Mouse (Mus musculus) midbrain, embryonic 14.5 days (tissue): ENCODE data around the gene Gm813. TPM values are rescaled to one million over a fixed set of nuclear protein-coding genes. Genes with fewer than 3 reads are reported as not detected.

Experiments used
- ATAC-seq: fragments of 200-750 bp; cut with Nextera tagmentation; 2 replicates; pipeline ENCODE4 v1.8.0; 2017; ENCODE audit warnings: moderate number of reproducible peaks, moderate library complexity; ENCODE audit not compliant: low FRiP score, low TSS enrichment
- DNase-seq: peaks from one replicate; pipeline ENCODE4 v3.0.0-alpha.2; 2015
- H3K27ac ChIP-seq: fragments of 300-500 bp; sonication (generic); replicated peaks from 2 replicates; pipeline ENCODE4 v1.5.1; 2014; ENCODE audit warnings: mild to moderate bottlenecking, low read depth, low read length, moderate library complexity
- H3K27me3 ChIP-seq: fragments of 300-500 bp; sonication (generic); 2 replicates; pipeline ENCODE4 v1.6.1; 2014; ENCODE audit warnings: low read length, control low read depth, mixed read lengths; ENCODE audit not compliant: control insufficient read depth, insufficient read depth
- H3K36me3 ChIP-seq: fragments of 300-500 bp; sonication (generic); 2 replicates; pipeline ENCODE4 v1.6.1; 2014; ENCODE audit warnings: low read length, control low read depth; ENCODE audit not compliant: control insufficient read depth, insufficient read depth
- H3K4me1 ChIP-seq: fragments of 300-500 bp; sonication (generic); 2 replicates; pipeline ENCODE4 v1.6.1; 2014; ENCODE audit warnings: mild to moderate bottlenecking, antibody characterized with exemption, low read length, control low read depth; ENCODE audit not compliant: control insufficient read depth, insufficient read depth
- H3K4me2 ChIP-seq: fragments of 300-500 bp; sonication (generic); 2 replicates; pipeline ENCODE4 v1.6.1; 2014; ENCODE audit warnings: mild to moderate bottlenecking, low read length, moderate library complexity
- H3K4me3 ChIP-seq: fragments of 300-500 bp; sonication (generic); replicated peaks from 2 replicates; pipeline ENCODE4 v1.5.1; 2014; ENCODE audit warnings: low read depth, low read length
- H3K9ac ChIP-seq: fragments of 300-500 bp; sonication (generic); replicated peaks from 2 replicates; pipeline ENCODE4 v1.6.1; 2014; ENCODE audit warnings: mild to moderate bottlenecking, low read length, moderate library complexity
- H3K9me3 ChIP-seq: fragments of 300-500 bp; sonication (generic); 2 replicates; pipeline ENCODE4 v1.6.1; 2016; ENCODE audit warnings: low read length, control low read depth, mixed read lengths; ENCODE audit not compliant: control insufficient read depth
- WGBS: fragments of 180-500 bp; shearing (Covaris S2); extraction: QIAGEN DNeasy Blood & Tissue Kit; methylation state at CpG from one replicate; pipeline ENCODE4 v1.1.7; 2014; 5-methylcytosine and 5-hydroxymethylcytosine counted together
- polyA plus RNA-seq: library from polyadenylated mRNA; unstranded; fragments of >200 nt; fragmentation: Nextera tagmentation; extraction: Ambion mirVana; gene quantifications from 2 replicates; pipeline ENCODE4 v1.2.1, GENCODE M21; 2014

The Gm813 gene
- polyA plus RNA-seq, 1 experiment from 2014 or later, result not detected

DNA sequence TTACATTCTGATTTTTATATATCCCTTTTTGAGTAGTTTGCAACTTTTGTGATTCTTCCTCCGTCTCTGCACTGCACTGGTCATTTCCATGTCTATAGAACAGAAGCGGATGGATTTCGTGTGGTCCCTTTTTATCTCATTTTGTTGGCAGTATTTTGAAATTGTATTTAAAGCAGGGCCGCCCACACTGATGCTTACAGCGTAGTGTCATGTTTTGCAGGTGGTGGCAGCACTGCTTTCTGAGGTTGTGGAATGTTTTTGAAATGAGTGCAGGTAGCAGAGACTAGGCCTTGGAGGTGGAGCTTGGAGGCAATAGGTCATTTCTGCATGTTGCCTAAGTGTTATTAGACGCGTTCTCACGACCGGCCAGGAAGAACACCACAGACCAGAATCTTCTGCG lies 33.2 kb upstream of the Gm813 start:
- H3K9ac ChIP-seq, result no peak overlapping the region
- H3K9me3 ChIP-seq, result no peaks in the 10 kb centered on the region
- no peaks in the 10 kb centered on the region for H3K4me1 ChIP-seq
- no peak overlapping the region for H3K4me3 ChIP-seq
- 94% methylated on average over 10 of the region's 10 CpGs for WGBS
- H3K27ac ChIP-seq, result no peak overlapping the region
- H3K36me3 ChIP-seq, result no peaks in the 10 kb centered on the region
- DNase-seq, result no peak
- no peaks in the 10 kb centered on the region for H3K27me3 ChIP-seq
- no peak for ATAC-seq
- no peak overlapping the region for H3K4me2 ChIP-seq

DNA sequence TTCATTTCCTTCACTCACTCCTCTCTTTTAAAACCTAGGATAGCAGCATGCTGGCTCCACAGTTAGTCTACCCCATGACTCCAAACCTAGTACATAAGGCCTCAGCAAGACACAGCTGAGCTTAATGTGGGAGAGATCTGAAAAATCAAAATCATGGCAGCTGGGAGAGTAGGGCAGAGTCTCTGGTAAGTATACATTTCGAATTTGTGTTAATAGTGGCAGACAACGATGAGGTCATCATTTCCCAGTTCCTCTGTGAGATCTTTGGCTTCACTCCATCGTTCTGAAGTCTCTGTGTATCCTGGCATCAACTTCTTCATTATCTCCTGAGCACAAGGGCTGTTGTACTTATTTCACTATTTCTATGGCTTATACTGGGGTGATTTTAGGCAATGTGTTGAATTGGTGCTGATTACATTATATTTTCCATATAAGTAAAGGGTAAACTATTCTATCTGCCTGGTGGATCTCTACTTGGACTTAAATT lies 22.0 kb upstream of the Gm813 start, which contains the start of gene E330017A01Rik:
Gene E330017A01Rik, minus strand, starts transcription at position 51 of the 487 bp plus-strand sequence.
- WGBS, result 91% methylated on average over 3 of the region's 3 CpGs
- no peaks in the 10 kb centered on the region for H3K9me3 ChIP-seq
- no peak for ATAC-seq

DNA sequence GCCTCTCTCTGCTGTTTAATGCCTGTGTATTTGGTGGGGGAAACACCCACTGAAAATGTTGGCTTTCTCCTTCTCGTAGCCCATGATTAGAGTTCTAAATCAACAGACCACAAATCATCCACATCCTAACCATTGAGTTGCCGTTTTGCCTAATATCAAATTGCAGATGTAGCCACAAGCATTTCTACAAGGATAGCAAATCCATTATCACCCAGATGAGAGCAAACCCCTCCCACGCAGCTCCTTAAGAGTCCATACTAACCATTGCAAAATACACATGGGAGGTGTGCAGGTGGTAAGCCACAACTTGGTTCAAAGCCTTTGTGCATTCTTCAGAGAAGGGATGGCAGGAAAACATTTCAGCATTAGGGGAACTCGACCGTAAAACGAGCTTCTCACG lies 21.2 kb upstream of the Gm813 start:
- WGBS, result 82% methylated on average over 7 of the region's 7 CpGs
- no peak overlapping the region for H3K4me2 ChIP-seq
- DNase-seq, result no peak
- no peaks in the 10 kb centered on the region for H3K9me3 ChIP-seq
- no peaks in the 10 kb centered on the region for H3K36me3 ChIP-seq
- no peak overlapping the region for H3K9ac ChIP-seq
- H3K4me3 ChIP-seq, result no peak overlapping the region
- no peak overlapping the region for H3K27ac ChIP-seq
- H3K4me1 ChIP-seq, result no peaks in the 10 kb centered on the region
- H3K27me3 ChIP-seq, result no peaks in the 10 kb centered on the region
- ATAC-seq, result no peak

More for the DNA sequence above, 22.0 kb upstream of the Gm813 start, which contains the start of gene E330017A01Rik:
- no peaks in the 10 kb centered on the region for H3K27me3 ChIP-seq
- no peak within 1 kb of the TSS for H3K27ac ChIP-seq
- H3K9ac ChIP-seq, result no peak within 1 kb of the TSS
- no peaks in the 10 kb centered on the region for H3K36me3 ChIP-seq
- no peak within 1 kb of the TSS for H3K4me3 ChIP-seq
- H3K4me2 ChIP-seq, result no peak within 1 kb of the TSS
- no peaks in the 10 kb centered on the region for H3K4me1 ChIP-seq
- DNase-seq, result no peak

DNA sequence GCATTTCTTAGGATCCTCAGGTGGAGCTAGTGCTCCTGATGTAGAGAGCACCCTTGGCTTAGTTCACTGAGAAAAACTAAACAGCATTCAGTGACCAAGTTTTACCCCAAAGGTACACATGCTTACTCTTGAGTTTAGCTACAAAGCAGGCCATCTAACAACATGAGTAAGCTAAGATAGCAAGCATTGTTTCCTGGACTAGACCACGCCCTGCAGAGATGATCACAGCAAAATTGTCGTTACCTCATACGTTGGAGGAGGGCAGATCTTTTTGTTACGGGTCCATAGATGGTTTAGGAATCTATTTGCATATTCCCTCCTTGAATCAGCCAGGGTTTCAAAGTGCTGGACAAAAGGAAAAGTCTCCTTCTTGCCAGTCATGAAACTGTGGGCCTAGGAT lies 20.7 kb upstream of the Gm813 start:
- 83% methylated on average over 4 of the region's 4 CpGs for WGBS
- Histone ChIP-seq H3K9ac (no peak overlapping the region), H3K4me1 (no peaks in the 10 kb centered on the region), H3K9me3 (no peaks in the 10 kb centered on the region), H3K27me3 (no peaks in the 10 kb centered on the region), H3K27ac (no peak overlapping the region), H3K4me3 (no peak overlapping the region), H3K4me2 (no peak overlapping the region), H3K36me3 (no peaks in the 10 kb centered on the region)
- ATAC-seq (no peak), DNase-seq (no peak)

DNA sequence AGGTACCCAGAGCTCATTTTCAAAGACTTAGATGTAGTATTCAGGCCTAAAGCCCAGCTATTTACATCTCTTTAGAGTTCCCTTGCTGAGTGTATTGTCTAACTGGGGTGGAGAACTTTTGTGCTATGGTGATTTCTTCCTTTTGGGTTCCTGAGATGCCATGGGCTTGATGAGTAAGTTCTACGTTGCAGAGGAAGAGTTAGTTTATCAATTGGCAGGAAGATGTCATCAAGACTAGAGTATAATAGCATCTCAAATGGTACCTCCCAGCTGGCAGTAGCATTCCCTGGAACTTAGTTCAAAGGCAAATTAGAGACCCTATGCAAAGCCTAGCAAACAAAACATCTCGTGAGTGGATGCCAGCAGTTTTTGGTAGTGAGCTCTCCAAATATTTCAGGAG lies 19.1 kb upstream of the Gm813 start:
- ATAC-seq, result no peak
- WGBS, result 67% methylated on average over 2 of the region's 2 CpGs
- H3K27me3 ChIP-seq, result no peaks in the 10 kb centered on the region
- no peak overlapping the region for H3K4me3 ChIP-seq
- H3K9ac ChIP-seq, result no peak overlapping the region
- no peaks in the 10 kb centered on the region for H3K4me1 ChIP-seq
- no peak overlapping the region for H3K27ac ChIP-seq
- H3K4me2 ChIP-seq, result no peak overlapping the region
- no peak for DNase-seq
- H3K36me3 ChIP-seq, result no peaks in the 10 kb centered on the region
- H3K9me3 ChIP-seq, result no peaks in the 10 kb centered on the region

DNA sequence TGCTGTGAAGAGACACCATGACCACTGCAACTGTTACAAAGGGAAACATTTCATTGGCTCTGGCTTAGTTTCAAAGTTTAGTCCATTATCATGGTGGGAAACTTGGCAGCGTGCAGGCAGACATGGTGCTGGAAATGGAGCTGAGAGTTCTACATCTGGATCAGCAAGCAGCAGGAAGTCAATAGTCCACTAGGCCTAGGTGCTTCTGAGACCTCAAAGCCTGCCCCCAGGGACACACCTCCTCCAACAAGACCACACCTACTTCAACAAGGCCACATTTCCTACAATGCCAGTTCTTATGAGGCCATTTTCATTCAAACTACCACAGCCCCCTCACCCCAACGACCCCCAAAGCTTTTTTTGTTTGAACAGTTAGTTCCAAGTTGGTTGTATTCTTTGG lies 13.0 kb upstream of the Gm813 start:
- H3K4me2 ChIP-seq, result no peak overlapping the region
- no peak overlapping the region for H3K4me3 ChIP-seq
- H3K9ac ChIP-seq, result no peak overlapping the region
- no peaks in the 10 kb centered on the region for H3K4me1 ChIP-seq
- DNase-seq (no peak), ATAC-seq (no peak)
- H3K27me3 ChIP-seq, result no peaks in the 10 kb centered on the region
- H3K27ac ChIP-seq, result no peak overlapping the region
- no peaks in the 10 kb centered on the region for H3K9me3 ChIP-seq
- 60% methylated on average over 2 of the region's 2 CpGs for WGBS
- H3K36me3 ChIP-seq, result no peaks in the 10 kb centered on the region

DNA sequence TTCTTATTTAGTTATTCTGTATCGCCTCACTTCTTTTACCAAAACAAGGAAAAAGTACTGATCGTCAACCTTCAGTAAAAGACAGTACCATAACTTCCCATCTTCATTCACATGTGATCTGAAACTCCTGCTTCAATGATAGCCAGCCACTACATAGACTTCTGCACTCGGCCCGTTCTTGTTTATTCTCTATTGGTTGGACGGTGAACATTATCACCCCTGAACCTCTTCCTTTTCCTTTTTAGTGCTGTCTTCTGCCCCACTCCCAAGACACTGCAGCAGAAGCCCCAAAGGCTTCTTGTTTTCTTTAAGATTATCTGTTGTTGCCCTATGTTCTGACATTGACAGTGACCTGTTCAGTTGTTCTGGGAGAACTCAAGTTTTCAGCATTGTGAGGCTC lies 12.2 kb upstream of the Gm813 start:
- no peak overlapping the region for H3K4me3 ChIP-seq
- no peaks in the 10 kb centered on the region for H3K9me3 ChIP-seq
- no peaks in the 10 kb centered on the region for H3K27me3 ChIP-seq
- H3K4me2 ChIP-seq, result no peak overlapping the region
- no peak overlapping the region for H3K9ac ChIP-seq
- H3K27ac ChIP-seq, result no peak overlapping the region
- no peaks in the 10 kb centered on the region for H3K4me1 ChIP-seq
- no peak for ATAC-seq
- no peak for DNase-seq
- no peaks in the 10 kb centered on the region for H3K36me3 ChIP-seq
- WGBS, result 93% methylated on average over 5 of the region's 5 CpGs

DNA sequence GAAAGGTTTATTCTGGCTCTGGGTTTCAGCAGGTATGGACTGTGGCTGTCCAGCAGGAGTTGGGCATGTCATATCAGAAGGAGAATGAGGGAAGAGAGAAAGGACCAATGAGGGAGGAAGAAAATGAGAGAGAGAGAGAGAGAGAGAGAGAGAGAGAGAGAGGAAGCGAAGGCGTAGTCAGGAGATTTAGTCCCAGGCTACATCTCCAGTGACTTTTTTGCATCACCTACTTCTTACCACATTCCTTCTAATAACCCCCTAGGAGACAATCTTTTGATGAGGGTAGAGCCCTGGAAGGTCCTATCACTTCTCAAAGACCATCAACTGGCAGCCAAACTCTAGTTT lies 11.5 kb upstream of the Gm813 start:
- Histone ChIP-seq H3K36me3 (no peaks in the 10 kb centered on the region), H3K4me1 (no peaks in the 10 kb centered on the region), H3K4me2 (no peak overlapping the region), H3K27ac (no peak overlapping the region), H3K27me3 (no peaks in the 10 kb centered on the region), H3K9me3 (no peaks in the 10 kb centered on the region), H3K9ac (no peak overlapping the region), H3K4me3 (no peak overlapping the region)
- DNase-seq (no peak), ATAC-seq (no peak)
- 94% methylated on average over 2 of the region's 2 CpGs for WGBS

DNA sequence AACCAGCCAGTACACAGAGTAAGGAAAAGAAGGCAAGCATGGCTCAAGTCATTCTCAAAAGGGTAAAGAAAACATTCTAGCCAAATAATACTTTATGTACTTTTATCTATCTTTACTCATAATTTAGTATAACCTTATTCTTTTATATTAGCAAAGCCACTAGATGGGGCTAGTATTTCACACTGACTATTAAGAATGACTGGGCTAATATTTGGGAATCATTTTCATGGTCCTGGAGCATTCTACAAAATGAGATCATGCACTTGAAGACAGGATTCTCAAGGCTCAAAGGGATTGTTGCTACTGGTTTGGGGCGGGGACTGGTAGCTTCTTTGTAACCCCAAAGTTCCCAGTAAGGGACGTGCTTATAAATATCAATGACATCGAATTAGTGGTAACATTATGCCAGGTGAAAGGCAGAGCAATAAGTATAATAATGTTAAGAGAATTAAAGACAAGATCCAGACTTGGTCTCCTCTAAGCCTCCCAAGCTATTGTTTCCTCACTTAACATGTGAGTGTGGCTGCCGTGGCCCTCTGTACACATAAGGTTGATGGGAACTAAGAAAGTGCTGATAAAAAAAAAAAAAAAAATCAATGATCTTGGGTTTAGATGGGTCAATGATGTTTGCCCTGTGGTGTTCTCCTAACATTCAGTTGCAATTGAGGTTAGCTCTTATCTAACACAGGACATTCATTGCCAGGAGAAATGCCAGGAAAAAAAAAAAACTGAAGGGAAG lies 11.0 kb upstream of the Gm813 start:
- ATAC-seq (no peak), DNase-seq (peak; percentile 29)
- Histone ChIP-seq H3K4me1 (no peaks in the 10 kb centered on the region), H3K36me3 (no peaks in the 10 kb centered on the region), H3K9ac (no peak overlapping the region), H3K4me2 (no peak overlapping the region), H3K27ac (no peak overlapping the region), H3K9me3 (no peaks in the 10 kb centered on the region), H3K27me3 (no peaks in the 10 kb centered on the region), H3K4me3 (no peak overlapping the region)
- WGBS, result 86% methylated on average over 4 of the region's 4 CpGs
